In the genomic region with DNA sequence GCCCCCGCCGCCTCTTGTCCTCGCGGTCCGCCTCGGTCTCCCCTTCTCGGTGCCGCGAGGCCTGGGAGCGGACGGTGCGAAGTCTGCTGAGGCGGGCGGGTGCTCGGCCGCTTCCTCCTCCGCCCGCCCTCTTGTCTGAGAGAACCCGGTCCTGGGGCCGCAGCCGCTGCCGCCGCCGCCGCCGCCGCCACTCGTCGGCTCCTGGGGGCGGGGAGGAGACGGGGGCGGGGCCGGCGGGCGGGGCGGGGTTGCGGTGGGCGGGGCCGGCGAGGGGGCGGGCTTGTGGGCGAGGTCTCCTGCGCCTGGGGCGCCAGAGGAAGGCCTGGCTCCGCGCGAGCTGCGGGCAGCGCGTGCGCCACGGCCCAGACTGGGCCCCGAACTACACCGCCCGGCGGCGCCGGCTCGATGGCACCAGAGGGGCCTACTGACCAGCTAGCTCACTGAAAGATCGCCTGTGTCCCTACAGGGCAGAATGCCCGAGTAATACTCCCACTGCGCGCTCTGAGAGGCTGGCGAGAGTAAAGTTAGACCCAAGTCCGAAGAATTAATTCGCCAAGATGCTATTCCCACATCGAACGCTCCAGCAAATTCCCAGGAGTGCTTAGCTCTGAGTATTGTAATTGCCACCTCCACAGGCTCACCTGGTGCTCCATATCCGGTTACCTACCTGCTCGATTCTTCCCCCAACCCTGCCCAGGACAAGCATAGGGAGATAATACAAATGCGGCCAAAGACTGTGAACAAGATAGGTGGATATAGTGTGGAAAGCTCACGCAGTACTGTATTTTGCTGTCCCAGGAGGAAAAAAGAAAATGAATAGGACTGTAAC, we compare ENCODE assay signal across 8 mouse cellular contexts. TPM values are rescaled to one million over a fixed set of nuclear protein-coding genes. Genes with fewer than 3 reads are reported as not detected.
DNase-seq lines count a peak whose midpoint lies in the region; ATAC-seq and TF ChIP-seq lines count a peak whose summit lies in the region.

A gene (minus strand): TSS at position 165 of the 829 bp plus-strand sequence.

- peak within 1 kb of the TSS; percentile 93 for H3K9ac ChIP-seq in ES-Bruce4 (ENCODE audit: low read depth, poor library complexity, severe bottlenecking)
- H3K9ac ChIP-seq in forebrain, embryonic 12.5 days = peak within 1 kb of the TSS; percentile 98
- H3K9ac ChIP-seq in heart, postnatal 0 days (replicated peaks; ENCODE audit: low read depth, low read length) = peak within 1 kb of the TSS; percentile 93
- peak within 1 kb of the TSS; percentile 87 for H3K9ac ChIP-seq in liver, embryonic 15.5 days
- H3K9ac ChIP-seq in neural tube, embryonic 11.5 days (ENCODE audit: low read length) = peak within 1 kb of the TSS; percentile 95
- H3K9ac ChIP-seq in stomach, postnatal 0 days (ENCODE audit: low read length) = peak within 1 kb of the TSS; percentile 93

- H3K4me3 ChIP-seq in ES-Bruce4 (ENCODE audit: low read depth, low read length) = peak within 1 kb of the TSS; percentile 92
- H3K4me3 ChIP-seq in forebrain, embryonic 12.5 days (replicated peaks) = peak within 1 kb of the TSS; percentile 93
- H3K4me3 ChIP-seq in heart, postnatal 0 days (ENCODE audit: low read depth, low read length) = peak within 1 kb of the TSS; percentile 85
- H3K4me3 ChIP-seq in liver, embryonic 15.5 days (replicated peaks) = peak within 1 kb of the TSS; percentile 88
- H3K4me3 ChIP-seq in neural tube, embryonic 11.5 days (ENCODE audit: low read depth, low read length) = peak within 1 kb of the TSS; percentile 95
- H3K4me3 ChIP-seq in stomach, postnatal 0 days (ENCODE audit: low read depth, low read length) = peak within 1 kb of the TSS; percentile 82

- TF ChIP-seq POLR2A in ES-Bruce4 (IDR thresholded peaks at IDR 0.05; ENCODE audit: insufficient read depth, low read length) = peak; percentile 77

- no peak for TF ChIP-seq CTCF in ES-Bruce4 (IDR thresholded peaks at IDR 0.05; ENCODE audit: low read depth, low read length)
- TF ChIP-seq CTCF in heart, postnatal 0 days (IDR thresholded peaks at IDR 0.05; ENCODE audit: low read depth) = no peak
- no peak; the same call in 1 of the 2 replicates for TF ChIP-seq CTCF in stomach, postnatal 0 days (IDR thresholded peaks at IDR 0.05; ENCODE audit: low read depth)

- H3K27me3 ChIP-seq in ES-Bruce4 (ENCODE audit: control insufficient read depth, insufficient read depth, low read length, poor library complexity, severe bottlenecking) = 0 out of 2 replicates have a peak, but pooled peaks cover 2% of the 10 kb centered on the region
- H3K27me3 ChIP-seq in forebrain, embryonic 12.5 days = no peaks in the 10 kb centered on the region
- H3K27me3 ChIP-seq in heart, postnatal 0 days (ENCODE audit: control insufficient read depth, insufficient read depth, low read length) = no peaks in the 10 kb centered on the region
- no peaks in the 10 kb centered on the region for H3K27me3 ChIP-seq in liver, embryonic 15.5 days
- no peaks in the 10 kb centered on the region for H3K27me3 ChIP-seq in neural tube, embryonic 11.5 days (ENCODE audit: control insufficient read depth, insufficient read depth, low read length)
- no peaks in the 10 kb centered on the region for H3K27me3 ChIP-seq in stomach, postnatal 0 days (ENCODE audit: control insufficient read depth, insufficient read depth, low read length)

- 0 out of 2 replicates have a peak within 1 kb of the TSS, but pooled peaks have one; percentile 13 for H3K27ac ChIP-seq in ES-Bruce4 (ENCODE audit: insufficient read depth, low read length)
- H3K27ac ChIP-seq in forebrain, embryonic 12.5 days = peak within 1 kb of the TSS; percentile 98
- peak within 1 kb of the TSS; percentile 95 for H3K27ac ChIP-seq in heart, postnatal 0 days (ENCODE audit: low read depth)
- peak within 1 kb of the TSS; percentile 87 for H3K27ac ChIP-seq in liver, embryonic 15.5 days (replicated peaks)
- peak within 1 kb of the TSS; percentile 95 for H3K27ac ChIP-seq in neural tube, embryonic 11.5 days (ENCODE audit: low read depth, low read length)
- H3K27ac ChIP-seq in stomach, postnatal 0 days (replicated peaks) = peak within 1 kb of the TSS; percentile 97

- H3K9me3 ChIP-seq in ES-Bruce4 (replicated peaks; ENCODE audit: control insufficient read depth, insufficient read depth, low read length, poor library complexity, severe bottlenecking) = no peaks in the 10 kb centered on the region
- no peaks in the 10 kb centered on the region for H3K9me3 ChIP-seq in forebrain, embryonic 12.5 days
- H3K9me3 ChIP-seq in heart, postnatal 0 days (replicated peaks; ENCODE audit: control insufficient read depth, low read length) = no peaks in the 10 kb centered on the region
- H3K9me3 ChIP-seq in liver, embryonic 15.5 days (replicated peaks) = no peaks in the 10 kb centered on the region
- no peaks in the 10 kb centered on the region for H3K9me3 ChIP-seq in neural tube, embryonic 11.5 days (ENCODE audit: control insufficient read depth, low read length)
- no peaks in the 10 kb centered on the region for H3K9me3 ChIP-seq in stomach, postnatal 0 days (ENCODE audit: control insufficient read depth, low read length)

- peak; percentile 62 for DNase-seq in c-Kit-positive CD71-positive TER-119-positive erythroid progenitor cells, embryonic 14.5 days (ENCODE audit: low spot score)
- peak; percentile 77 for DNase-seq in heart, postnatal 0 days (ENCODE audit: low spot score)
- peak; percentile 87 to 93 for DNase-seq in kidney, postnatal 36 days
- DNase-seq in neural tube, embryonic 11.5 days (ENCODE audit: low spot score) = peak; percentile 90
- DNase-seq in stomach, postnatal 0 days (ENCODE audit: low spot score) = peak; percentile 94

- ATAC-seq in forebrain, embryonic 12.5 days (ENCODE audit: low FRiP score) = peak; percentile 94
- ATAC-seq in heart, postnatal 0 days (ENCODE audit: insufficient read depth, low read depth) = peak; percentile 95
- ATAC-seq in liver, embryonic 15.5 days (ENCODE audit: insufficient read depth) = peak; percentile 92
- peak; percentile 95 for ATAC-seq in neural tube, embryonic 11.5 days (ENCODE audit: insufficient read depth, low FRiP score, low TSS enrichment)
- peak; percentile 97 for ATAC-seq in stomach, postnatal 0 days (ENCODE audit: low FRiP score, low TSS enrichment)

- peaks cover 2% of the 10 kb centered on the region for H3K4me1 ChIP-seq in ES-Bruce4 (ENCODE audit: control insufficient read depth, insufficient read depth, low read length)
- peaks cover 27% of the 10 kb centered on the region for H3K4me1 ChIP-seq in forebrain, embryonic 12.5 days
- H3K4me1 ChIP-seq in heart, postnatal 0 days (ENCODE audit: control insufficient read depth, insufficient read depth) = peaks cover 17% of the 10 kb centered on the region; the same call in 1 of the 2 replicates
- H3K4me1 ChIP-seq in liver, embryonic 15.5 days (replicated peaks) = peaks cover 28% of the 10 kb centered on the region
- H3K4me1 ChIP-seq in neural tube, embryonic 11.5 days (ENCODE audit: control insufficient read depth, insufficient read depth, low read length) = peaks cover 11% of the 10 kb centered on the region
- 0 out of 2 replicates have a peak, but pooled peaks cover 4% of the 10 kb centered on the region for H3K4me1 ChIP-seq in stomach, postnatal 0 days (replicated peaks; ENCODE audit: control insufficient read depth, insufficient read depth)

- H3K4me2 ChIP-seq in forebrain, embryonic 12.5 days = peak within 1 kb of the TSS; percentile 93
- peak within 1 kb of the TSS; percentile 75 for H3K4me2 ChIP-seq in heart, postnatal 0 days (ENCODE audit: low read depth, low read length)
- H3K4me2 ChIP-seq in liver, embryonic 15.5 days = peak within 1 kb of the TSS; percentile 96
- H3K4me2 ChIP-seq in neural tube, embryonic 11.5 days (ENCODE audit: low read depth) = peak within 1 kb of the TSS; percentile 89
- peak within 1 kb of the TSS; percentile 72 for H3K4me2 ChIP-seq in stomach, postnatal 0 days (replicated peaks; ENCODE audit: low read depth)

- TF ChIP-seq EP300 in ES-Bruce4 (IDR thresholded peaks at IDR 0.05; ENCODE audit: insufficient read depth, low read depth, low read length) = no peak
- peak; percentile 62; the same call in 1 of the 2 replicates for TF ChIP-seq EP300 in heart, postnatal 0 days (IDR thresholded peaks at IDR 0.05; ENCODE audit: low read depth)
- no peak for TF ChIP-seq EP300 in stomach, postnatal 0 days (optimal IDR thresholded peaks at IDR 0.05)

- no peaks in the 10 kb centered on the region for H3K36me3 ChIP-seq in ES-Bruce4 (ENCODE audit: control insufficient read depth, insufficient read depth, low read length, poor library complexity, severe bottlenecking)
- no peaks in the 10 kb centered on the region for H3K36me3 ChIP-seq in forebrain, embryonic 12.5 days (replicated peaks)
- H3K36me3 ChIP-seq in heart, postnatal 0 days (replicated peaks; ENCODE audit: control insufficient read depth, insufficient read depth, low read length) = no peaks in the 10 kb centered on the region
- H3K36me3 ChIP-seq in liver, embryonic 15.5 days (replicated peaks) = no peaks in the 10 kb centered on the region
- no peaks in the 10 kb centered on the region for H3K36me3 ChIP-seq in neural tube, embryonic 11.5 days (ENCODE audit: control insufficient read depth, insufficient read depth, low read length)
- H3K36me3 ChIP-seq in stomach, postnatal 0 days (ENCODE audit: control insufficient read depth, insufficient read depth, low read length) = no peaks in the 10 kb centered on the region

- WGBS in forebrain, embryonic 12.5 days = 3% methylated on average over 55 of the region's 72 CpGs
- WGBS in heart, postnatal 0 days = 2% methylated on average over 49 of the region's 72 CpGs
- 3% methylated on average over 53 of the region's 72 CpGs for WGBS in liver, embryonic 15.5 days (ENCODE audit: insufficient replicate concordance)
- WGBS in neural tube, embryonic 11.5 days = 4% methylated on average over 46 of the region's 72 CpGs
- 4% methylated on average over 39 of the region's 72 CpGs for WGBS in stomach, postnatal 0 days

RNA-seq across cellular contexts. Expression of the gene that starts here (rescaled TPM):
- polyA plus RNA-seq in ES-Bruce4 (2011; ENCODE audit: insufficient read depth, insufficient read length, low read depth, missing spikeins) = 50.1 and 50.2 TPM in 2 replicates
- 17.3 and 18.3 TPM in 2 replicates for polyA plus RNA-seq in forebrain, embryonic 12.5 days (2016; fragmentation: Nextera tagmentation; extraction: Ambion mirVana)
- 26.2 and 34.8 TPM in 2 replicates for total RNA-seq in heart, postnatal 0 days (2014; rRNA removed; ENCODE audit: low replicate concordance)
- 7.4 and 7.9 TPM in 2 replicates for polyA plus RNA-seq in heart, postnatal 0 days (2015; fragmentation: Nextera tagmentation; extraction: Ambion mirVana)
- polyA plus RNA-seq in liver, embryonic 15.5 days (2015; fragmentation: Nextera tagmentation; extraction: Ambion mirVana) = 2.7 and 3.2 TPM in 2 replicates
- 16.8 and 18.9 TPM in 2 replicates for polyA plus RNA-seq in neural tube, embryonic 11.5 days (2014; fragmentation: Nextera tagmentation; extraction: Ambion mirVana)
- 6.9 and 7.1 TPM in 2 replicates for polyA plus RNA-seq in stomach, postnatal 0 days (2015; fragmentation: Nextera tagmentation; extraction: Ambion mirVana)

Comparison
In these comparisons a context has a peak if more than half of its experiments do, and no peak if none do; other contexts are left out.
1. Peak in every context shown above with its lines: DNase-seq, ATAC-seq, H3K4me3 ChIP-seq and H3K27ac ChIP-seq.
2. H3K27ac ChIP-seq: peak in every context shown above with its lines; median percentile 98 in forebrain, embryonic 12.5 days; 97 in stomach, postnatal 0 days; 95 in heart, postnatal 0 days; 95 in neural tube, embryonic 11.5 days; 87 in liver, embryonic 15.5 days; 13 in ES-Bruce4.